Mouse (Mus musculus) retina, postnatal 1 day (tissue): ENCODE results near the gene Nat14.
A peak's percentile ranks its signal among the peaks of the same experiment; 100 is the strongest.

ENCODE experiments used
- DNase-seq: peaks from one replicate; pipeline ENCODE4 v3.0.0-alpha.2; 2012

The Nat14 gene

GRCm38 (mm10) chr7:4950561-4951342, 28.9 kb downstream of the Nat14 start:
- no peak for DNase-seq

DNA sequence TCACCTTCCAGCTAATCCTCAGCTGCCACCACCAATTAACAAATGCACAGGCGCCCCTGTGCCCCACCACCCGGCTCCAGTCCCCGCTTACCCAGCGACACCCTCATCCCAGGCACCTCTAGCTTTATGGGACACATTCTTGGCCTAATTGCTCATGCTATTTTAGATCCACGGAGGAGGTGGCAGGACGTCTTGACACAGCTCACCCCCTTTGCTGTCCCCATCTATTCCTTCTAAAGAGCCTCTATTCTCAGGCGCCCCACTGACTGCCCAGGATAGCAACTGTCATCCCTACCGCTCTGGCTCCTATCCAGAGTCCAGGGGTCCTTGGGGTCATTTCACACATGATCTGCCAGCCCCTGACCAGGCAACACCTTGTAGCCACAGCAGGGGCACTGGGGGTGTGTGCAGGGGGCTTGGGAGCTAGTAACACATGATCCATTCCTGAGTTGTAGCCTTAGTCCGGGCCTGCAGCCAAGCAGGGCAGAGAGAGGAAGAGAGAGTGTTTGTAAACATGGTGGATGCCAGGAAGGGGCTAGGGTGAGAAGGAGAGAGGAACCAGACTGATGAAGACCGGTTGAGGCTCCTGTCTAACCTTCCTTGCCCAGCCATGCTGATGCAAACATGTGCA, 32.1 kb downstream of the Nat14 start:
- DNase-seq = peak; percentile 18

- DNase-seq = no peak
These were observed 35.5 kb downstream of the Nat14 start for GRCm38 (mm10) chr7:4957361-4957760.

GRCm38 (mm10) chr7:4963527-4963926, 41.7 kb downstream of the Nat14 start:
- no peak for DNase-seq

DNA sequence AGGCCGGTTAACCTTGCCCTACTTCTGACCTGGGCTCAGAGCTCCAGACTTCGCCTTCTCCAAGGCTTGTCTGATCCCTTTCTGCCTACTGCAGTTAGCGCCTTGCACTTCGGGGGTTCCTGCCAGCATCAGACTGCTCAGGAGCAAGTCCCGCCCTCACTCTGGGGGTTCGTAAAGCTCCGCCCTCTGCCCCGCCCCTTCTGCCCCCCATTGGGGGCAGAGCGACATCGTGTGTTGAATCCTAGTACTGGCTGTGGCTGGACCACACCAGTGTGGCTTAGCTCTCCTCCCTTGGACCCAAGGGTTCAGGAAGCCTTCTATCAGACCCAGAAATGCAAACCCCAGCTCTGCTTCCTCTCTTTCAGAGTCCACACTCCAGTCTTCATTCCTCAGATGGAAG, 42.4 kb downstream of the Nat14 start, which contains the start of gene Sbk2:
Gene Sbk2, minus strand, starts transcription at position 135 of the 400 bp plus-strand sequence.
- peak; percentile 82 for DNase-seq

- no peak for DNase-seq
These were observed 43.2 kb downstream of the Nat14 start for GRCm38 (mm10) chr7:4964988-4965387.

- DNase-seq = no peak
These were observed 49.2 kb downstream of the Nat14 start, which contains the start of gene Sbk3 for GRCm38 (mm10) chr7:4971068-4971467. Gene Sbk3, minus strand, starts transcription at chr7:4971168.

GRCm38 (mm10) chr7:4971710-4972109, 49.9 kb downstream of the Nat14 start:
- no peak for DNase-seq

GRCm38 (mm10) chr7:4972321-4973047, 50.7 kb downstream of the Nat14 start:
- DNase-seq = no peak
